Mouse (Mus musculus) bone marrow macrophage, adult 2 months (primary cell): ENCODE data around the gene Dhx15.

ENCODE experiments used
- CTCF ChIP-seq: IDR thresholded peaks from 2 replicates; pipeline ENCODE4 v1.5.1; 2012; ENCODE audit warnings: low read depth, mild to moderate bottlenecking, low read length, moderate library complexity
- POLR2A ChIP-seq: IDR thresholded peaks from 2 replicates; pipeline ENCODE4 v1.6.1; 2012; ENCODE audit warnings: mild to moderate bottlenecking, low read depth, low read length, borderline replicate concordance

- TF ChIP-seq CTCF (no peak), POLR2A (no peak)
Measured at GRCm38 (mm10) chr5:52126263-52126662, 64.1 kb downstream of the Dhx15 start.
